Mouse (Mus musculus) thymus, adult 2 months (tissue): ENCODE data around the gene Mlip.

Source experiments
- CTCF ChIP-seq: fragments of 200-500 bp; IDR thresholded peaks from 2 replicates; pipeline ENCODE4 v1.5.1; 2012; ENCODE audit warnings: mild to moderate bottlenecking, control low read depth, low read length, moderate library complexity, borderline replicate concordance; ENCODE audit not compliant: control insufficient read depth, poor library complexity, insufficient read depth; ENCODE audit errors: extremely low read depth
- POLR2A ChIP-seq: fragments of 200-500 bp; IDR thresholded peaks from 2 replicates; pipeline ENCODE4 v1.6.1; 2012; ENCODE audit warnings: mild to moderate bottlenecking, low read length, control low read depth, moderate library complexity; ENCODE audit not compliant: control insufficient read depth, poor library complexity, insufficient read depth; ENCODE audit errors: extremely low read depth

DNA sequence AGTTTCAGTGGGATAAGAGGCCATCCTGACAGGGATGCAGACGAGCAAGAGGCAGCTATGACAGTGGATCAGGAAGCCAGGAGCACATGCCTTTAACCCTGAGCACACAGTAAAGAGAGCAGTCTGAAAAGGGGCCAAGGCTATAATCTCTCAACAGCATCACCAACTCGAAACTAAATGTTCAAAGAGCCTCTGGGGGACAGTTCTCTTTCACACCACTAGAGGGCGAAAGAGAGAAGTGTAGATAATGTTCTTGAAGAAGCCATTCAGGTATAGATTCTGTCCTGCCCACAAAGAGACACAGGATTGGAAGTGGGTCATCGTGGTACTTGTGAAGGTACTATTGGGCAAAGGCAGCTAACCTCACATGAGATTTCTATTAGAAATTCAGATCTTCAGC is 1.2 kb upstream of the Mlip start:
- no peak for TF ChIP-seq CTCF
- TF ChIP-seq POLR2A, result no peak
